Mouse (Mus musculus) ES-Bruce4 (cell line): ENCODE data around the gene Gngt2. TPM values are rescaled to one million over a fixed set of nuclear protein-coding genes. Genes with fewer than 3 reads are reported as not detected.
A peak's percentile ranks its signal among the peaks of the same experiment; 100 is the strongest.

Experiments
- H3K27ac ChIP-seq: 2 replicates; pipeline ENCODE4 v1.5.1; 2012; ENCODE audit warnings: low read length, inconsistent platforms; ENCODE audit not compliant: insufficient read depth
- H3K27me3 ChIP-seq: 2 replicates; pipeline ENCODE4 v1.6.1; 2012; ENCODE audit warnings: mild to moderate bottlenecking, low read length, inconsistent platforms; ENCODE audit not compliant: control insufficient read depth, poor library complexity, insufficient read depth, severe bottlenecking
- H3K36me3 ChIP-seq: 2 replicates; pipeline ENCODE4 v1.6.1; 2012; ENCODE audit warnings: inconsistent platforms, mild to moderate bottlenecking, low read length, moderate library complexity; ENCODE audit not compliant: control insufficient read depth, poor library complexity, insufficient read depth, severe bottlenecking
- H3K4me1 ChIP-seq: one replicate; pipeline ENCODE4 v1.8.1; 2011; ENCODE audit warnings: low read length; ENCODE audit not compliant: control insufficient read depth, insufficient read depth
- H3K4me3 ChIP-seq: 2 replicates; pipeline ENCODE4 v1.5.1; 2011; ENCODE audit warnings: low read depth, mild to moderate bottlenecking, low read length
- H3K9ac ChIP-seq: 2 replicates; pipeline ENCODE4 v1.6.1; 2012; ENCODE audit warnings: low read depth, mild to moderate bottlenecking, inconsistent platforms; ENCODE audit not compliant: poor library complexity, severe bottlenecking
- H3K9me3 ChIP-seq: replicated peaks from 2 replicates; pipeline ENCODE4 v1.6.1; 2012; ENCODE audit warnings: mild to moderate bottlenecking, low read length, inconsistent platforms; ENCODE audit not compliant: control insufficient read depth, poor library complexity, insufficient read depth, severe bottlenecking
- CTCF ChIP-seq: IDR thresholded peaks from one replicate; pipeline ENCODE4 v1.8.1; 2011; ENCODE audit warnings: low read depth, low read length
- EP300 ChIP-seq: IDR thresholded peaks from 2 replicates; pipeline ENCODE4 v1.6.1; 2011; ENCODE audit warnings: low read depth, low read length; ENCODE audit not compliant: insufficient read depth
- POLR2A ChIP-seq: IDR thresholded peaks from one replicate; pipeline ENCODE4 v1.8.1; 2011; ENCODE audit warnings: low read length; ENCODE audit not compliant: insufficient read depth
- polyA plus RNA-seq: library from polyadenylated mRNA; stranded (reverse); fragments of >200 nt; gene quantifications from 2 replicates; pipeline ENCODE4 v1.2.4, GENCODE M21; 2011; ENCODE audit warnings: low read depth; ENCODE audit not compliant: missing spikeins, insufficient read depth, insufficient read length

Gngt2 gene
- polyA plus RNA-seq, 1 experiment: 7.9 TPM

DNA sequence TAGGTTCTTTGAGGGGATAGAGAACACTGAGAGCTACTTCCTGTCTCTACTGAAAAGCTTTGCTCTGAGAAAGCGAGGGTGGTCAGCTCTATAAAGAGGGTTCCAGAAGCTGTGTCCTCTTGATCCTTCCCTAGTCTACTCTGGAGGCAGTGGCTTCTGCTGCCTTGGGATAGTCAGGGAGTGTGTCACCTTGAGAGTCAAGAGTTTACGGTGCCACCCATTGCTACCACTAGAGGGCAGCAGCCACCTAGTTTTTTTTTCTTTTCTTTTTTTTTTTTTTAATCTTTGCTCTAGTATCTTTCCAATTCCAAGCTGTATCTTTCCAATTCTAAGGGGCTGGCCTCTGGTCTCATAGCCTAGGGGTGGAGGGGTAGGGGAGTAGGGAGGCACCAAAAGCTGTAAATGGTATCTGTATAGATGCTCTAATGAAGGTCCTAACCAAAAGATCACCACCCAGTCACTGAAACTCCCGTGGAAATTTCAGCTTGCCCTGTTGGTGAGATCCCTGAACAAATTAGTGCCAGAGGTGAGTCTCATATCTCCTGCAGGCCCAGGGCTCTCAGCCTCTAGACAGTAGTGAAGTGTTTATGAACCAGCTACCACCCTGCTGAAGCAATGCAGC lies 9.4 kb upstream of the Gngt2 start:
- peaks cover 6% of the 10 kb centered on the region for H3K27me3 ChIP-seq
- H3K27ac ChIP-seq: no peak overlapping the region
- H3K4me1 ChIP-seq: peaks cover 5% of the 10 kb centered on the region
- H3K36me3 ChIP-seq: no peaks in the 10 kb centered on the region
- H3K9me3 ChIP-seq: no peaks in the 10 kb centered on the region
- TF ChIP-seq CTCF (peak; percentile 50), EP300 (no peak), POLR2A (no peak)
- H3K9ac ChIP-seq: no peak overlapping the region
- H3K4me3 ChIP-seq: no peak overlapping the region

DNA sequence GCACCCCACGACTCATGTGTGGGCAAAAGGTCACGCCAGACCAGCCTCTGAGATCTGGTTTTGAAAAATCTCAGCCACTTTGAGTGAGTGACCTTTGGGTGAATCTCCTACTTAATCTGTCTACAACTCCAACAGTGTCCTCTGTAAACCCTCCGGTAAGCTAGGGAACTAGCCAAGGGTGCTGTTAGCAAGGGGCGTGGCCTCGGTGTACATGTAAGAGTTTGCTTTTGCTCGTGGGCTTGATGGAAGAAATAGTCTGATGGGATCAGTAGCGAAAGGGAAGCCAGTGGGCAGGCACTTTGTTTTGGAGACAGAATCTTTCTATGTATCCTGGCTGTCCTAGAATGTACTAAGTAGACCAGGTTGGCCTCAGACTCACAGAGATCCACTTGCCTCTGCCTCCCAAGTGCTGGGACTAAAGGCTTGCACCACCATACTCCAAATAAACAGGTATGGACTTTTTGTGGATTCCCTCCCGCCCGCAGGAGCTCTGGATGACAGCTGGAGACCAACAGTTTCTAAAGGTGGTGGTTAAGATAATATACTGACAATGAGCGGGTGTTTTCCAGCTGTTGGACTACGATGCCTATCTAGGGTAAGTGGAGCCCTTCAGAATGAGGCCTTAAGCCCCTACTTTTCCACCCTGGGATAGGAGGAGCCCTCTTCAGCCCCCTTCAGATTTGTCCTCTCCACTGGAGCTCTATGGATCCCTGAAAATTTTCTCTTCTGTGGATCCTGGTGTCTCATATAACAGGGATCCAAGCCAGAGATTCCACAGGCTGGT lies 8.6 kb upstream of the Gngt2 start:
- peaks cover 5% of the 10 kb centered on the region for H3K4me1 ChIP-seq
- no peak for TF ChIP-seq CTCF
- TF ChIP-seq POLR2A: no peak
- TF ChIP-seq EP300: no peak
- H3K9me3 ChIP-seq: no peaks in the 10 kb centered on the region
- H3K9ac ChIP-seq: no peak overlapping the region
- H3K27me3 ChIP-seq: peaks cover 6% of the 10 kb centered on the region
- no peaks in the 10 kb centered on the region for H3K36me3 ChIP-seq
- no peak overlapping the region for H3K4me3 ChIP-seq
- H3K27ac ChIP-seq: no peak overlapping the region

DNA sequence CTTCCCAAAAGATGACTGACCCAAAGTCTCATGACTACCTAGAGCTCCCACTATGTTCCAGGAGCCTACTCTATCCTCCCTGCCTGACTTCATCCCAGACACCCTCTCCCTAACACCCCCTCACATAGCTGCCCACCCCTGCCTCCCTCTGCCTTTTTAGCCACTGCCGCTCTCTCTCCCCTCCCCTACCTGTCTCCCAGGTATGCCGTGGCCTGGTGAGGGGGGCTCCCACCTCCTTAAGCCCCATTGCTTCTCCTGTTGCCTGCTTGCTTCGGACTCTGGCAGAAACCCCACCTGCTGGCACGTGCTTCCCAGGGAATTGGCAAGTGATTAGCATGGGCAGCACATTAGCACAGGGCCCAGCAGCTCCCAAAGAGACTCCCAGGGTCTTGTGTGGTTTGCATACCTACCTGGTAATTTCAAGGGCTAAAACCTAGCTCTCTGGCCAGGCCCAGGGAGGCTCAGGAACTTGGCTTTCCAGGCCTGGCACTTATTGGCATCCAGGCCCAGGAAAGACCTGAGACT lies 7.4 kb upstream of the Gngt2 start:
- Histone ChIP-seq H3K27ac (no peak overlapping the region), H3K9ac (no peak overlapping the region), H3K4me1 (peaks cover 5% of the 10 kb centered on the region), H3K27me3 (peaks cover 6% of the 10 kb centered on the region), H3K9me3 (no peaks in the 10 kb centered on the region), H3K4me3 (no peak overlapping the region), H3K36me3 (no peaks in the 10 kb centered on the region)
- TF ChIP-seq EP300: no peak
- TF ChIP-seq POLR2A: no peak
- no peak for TF ChIP-seq CTCF

DNA sequence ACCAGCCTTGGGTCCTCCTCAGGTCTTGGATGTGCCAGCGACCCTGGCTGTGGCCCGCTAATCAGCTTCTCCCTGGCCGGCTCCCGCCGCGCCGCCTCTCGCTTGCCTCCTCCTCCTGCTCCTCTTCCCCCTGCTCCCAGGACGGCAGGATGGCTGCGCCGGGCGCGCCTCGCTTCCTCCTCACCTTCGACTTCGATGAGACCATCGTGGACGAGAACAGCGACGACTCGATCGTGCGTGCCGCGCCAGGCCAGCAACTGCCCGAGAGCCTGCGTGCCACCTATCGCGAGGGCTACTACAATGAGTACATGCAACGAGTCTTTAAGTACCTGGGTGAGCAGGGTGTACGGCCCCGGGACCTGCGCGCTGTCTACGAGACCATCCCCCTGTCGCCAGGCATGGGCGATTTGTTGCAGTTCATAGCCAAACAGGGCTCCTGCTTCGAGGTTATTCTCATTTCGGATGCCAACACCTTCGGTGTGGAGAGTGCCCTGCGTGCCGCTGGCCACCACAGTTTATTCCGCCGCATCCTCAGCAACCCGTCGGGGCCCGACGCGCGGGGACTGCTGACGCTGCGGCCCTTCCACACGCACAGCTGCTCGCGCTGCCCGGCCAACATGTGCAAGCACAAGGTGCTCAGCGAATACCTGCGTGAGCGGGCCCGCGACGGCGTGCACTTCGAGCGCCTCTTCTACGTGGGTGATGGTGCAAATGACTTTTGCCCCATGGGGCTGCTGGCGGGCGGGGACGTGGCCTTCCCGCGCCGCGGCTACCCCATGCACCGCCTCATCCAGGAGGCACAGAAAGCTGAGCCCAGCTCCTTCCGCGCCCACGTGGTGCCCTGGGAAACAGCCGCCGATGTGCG lies 6.4 kb upstream of the Gngt2 start:
- Histone ChIP-seq H3K9me3 (no peaks in the 10 kb centered on the region), H3K9ac (peak overlapping the region; percentile 11; the same call in 1 of the 2 replicates), H3K27ac (no peak overlapping the region), H3K4me3 (peak overlapping the region; percentile 50), H3K27me3 (peaks cover 1% of the 10 kb centered on the region; the same call in 1 of the 2 replicates), H3K36me3 (no peaks in the 10 kb centered on the region), H3K4me1 (peaks cover 5% of the 10 kb centered on the region)
- TF ChIP-seq POLR2A: no peak

DNA sequence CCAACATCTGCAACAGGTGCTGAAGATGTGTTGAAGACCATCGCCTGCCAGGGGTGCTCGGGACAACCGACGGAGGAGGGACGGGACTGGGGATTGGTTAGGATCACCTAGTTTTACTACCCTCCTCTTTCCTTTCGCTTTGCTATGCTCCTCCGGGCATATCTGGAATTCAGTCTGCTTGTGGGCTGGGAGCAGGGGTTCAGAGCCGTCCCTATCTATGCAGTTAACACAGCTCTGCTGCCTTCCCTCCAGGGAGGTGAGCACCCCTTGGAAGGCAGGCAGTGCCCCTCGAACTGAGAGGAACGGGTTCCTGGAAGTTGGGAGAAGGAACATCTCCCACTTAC lies 5.8 kb upstream of the Gngt2 start:
- no peak overlapping the region for H3K27ac ChIP-seq
- TF ChIP-seq EP300 (no peak), POLR2A (no peak), CTCF (no peak)
- no peaks in the 10 kb centered on the region for H3K9me3 ChIP-seq
- peaks cover 5% of the 10 kb centered on the region for H3K4me1 ChIP-seq
- H3K9ac ChIP-seq: peak overlapping the region; percentile 11
- H3K27me3 ChIP-seq: no peaks in the 10 kb centered on the region
- peak overlapping the region; percentile 50 for H3K4me3 ChIP-seq
- H3K36me3 ChIP-seq: no peaks in the 10 kb centered on the region
